Comparison of ENCODE assay signal across 9 mouse cellular contexts in genomic region chr3:36474421-36474820, GRCm38 (mm10). TPM values are rescaled to one million over a fixed set of nuclear protein-coding genes. Genes with fewer than 3 reads are reported as not detected.
DNase-seq lines count a peak whose midpoint lies in the region; ATAC-seq lines count a peak whose summit lies in the region.
"Had no signal": no experiment of that assay in that cellular context is flagged by ENCODE, and none has a peak within 500 bp of the region (broad histone marks: within the 10 kb centered on the region; RNA-seq: fewer than 3 reads in every experiment).

No protein-coding gene starts in this region.

- H3K9me3 ChIP-seq in heart, embryonic 11.5 days (replicated peaks; ENCODE audit: control insufficient read depth, low read length), result no peaks in the 10 kb centered on the region
- no peaks in the 10 kb centered on the region for H3K9me3 ChIP-seq in neural tube, embryonic 11.5 days (ENCODE audit: control insufficient read depth, low read length)
- no peaks in the 10 kb centered on the region for H3K9me3 ChIP-seq in liver, embryonic 12.5 days (replicated peaks)

- H3K27me3 ChIP-seq in heart, embryonic 11.5 days (ENCODE audit: control insufficient read depth, insufficient read depth, low read length), result no peaks in the 10 kb centered on the region
- H3K27me3 ChIP-seq in neural tube, embryonic 11.5 days (ENCODE audit: control insufficient read depth, insufficient read depth, low read length), result no peaks in the 10 kb centered on the region
- H3K27me3 ChIP-seq in liver, embryonic 12.5 days (replicated peaks), result no peaks in the 10 kb centered on the region

- no peak for DNase-seq in heart, postnatal 4 days
- DNase-seq in neural tube, embryonic 11.5 days (ENCODE audit: low spot score), result no peak
- no peak for DNase-seq in neural tube, embryonic 10.5 days (ENCODE audit: extremely low spot score, low spot score)
- DNase-seq in yolk sac, embryonic 10.5 days (ENCODE audit: low spot score), result no peak
- DNase-seq in cerebellum, postnatal 14 days, result no peak

- no peaks in the 10 kb centered on the region for H3K36me3 ChIP-seq in heart, embryonic 11.5 days (ENCODE audit: control insufficient read depth, insufficient read depth, low read length)
- H3K36me3 ChIP-seq in neural tube, embryonic 11.5 days (ENCODE audit: control insufficient read depth, insufficient read depth, low read length), result no peaks in the 10 kb centered on the region
- no peaks in the 10 kb centered on the region for H3K36me3 ChIP-seq in liver, embryonic 12.5 days

- WGBS in heart, embryonic 11.5 days (ENCODE audit: insufficient replicate concordance), result 78% methylated on average over 5 of the region's 5 CpGs
- WGBS in neural tube, embryonic 11.5 days, result 81% methylated on average over 5 of the region's 5 CpGs
- WGBS in liver, embryonic 12.5 days (ENCODE audit: insufficient replicate concordance), result 72% methylated on average over 5 of the region's 5 CpGs

- peaks cover 24% of the 10 kb centered on the region for H3K4me1 ChIP-seq in heart, embryonic 11.5 days (ENCODE audit: control insufficient read depth, insufficient read depth, low read length)
- 0 out of 2 replicates have a peak, but pooled peaks cover 5% of the 10 kb centered on the region for H3K4me1 ChIP-seq in neural tube, embryonic 11.5 days (ENCODE audit: control insufficient read depth, insufficient read depth, low read length)
- H3K4me1 ChIP-seq in liver, embryonic 12.5 days, result peaks cover 30% of the 10 kb centered on the region

- no peak for ATAC-seq in heart, embryonic 11.5 days (replicated peaks; ENCODE audit: insufficient number of reproducible peaks, low FRiP score, low TSS enrichment)
- ATAC-seq in neural tube, embryonic 11.5 days (ENCODE audit: insufficient read depth, low FRiP score, low TSS enrichment), result no peak
- ATAC-seq in liver, embryonic 12.5 days, result no peak
- ATAC-seq in inflammation-experienced regulatory T-cells, adult 6 months, result no peak

- peak overlapping the region; percentile 85 for H3K4me2 ChIP-seq in heart, embryonic 11.5 days
- H3K4me2 ChIP-seq in neural tube, embryonic 11.5 days (ENCODE audit: low read depth), result no peak overlapping the region; the same call in 1 of the 2 replicates
- peak overlapping the region; percentile 93 for H3K4me2 ChIP-seq in liver, embryonic 12.5 days

- peak overlapping the region; percentile 82 for H3K9ac ChIP-seq in heart, embryonic 11.5 days (ENCODE audit: low read depth, low read length)
- no peak overlapping the region for H3K9ac ChIP-seq in neural tube, embryonic 11.5 days (ENCODE audit: low read length)
- H3K9ac ChIP-seq in liver, embryonic 12.5 days, result no peak overlapping the region

- H3K27ac ChIP-seq in heart, embryonic 11.5 days (ENCODE audit: low read depth, low read length), result no peak overlapping the region
- no peak overlapping the region for H3K27ac ChIP-seq in neural tube, embryonic 11.5 days (ENCODE audit: low read depth, low read length)
- H3K27ac ChIP-seq in liver, embryonic 12.5 days, result no peak overlapping the region

- peak overlapping the region; percentile 87 for H3K4me3 ChIP-seq in heart, embryonic 11.5 days (ENCODE audit: low read depth, low read length)
- peak overlapping the region; percentile 60 for H3K4me3 ChIP-seq in neural tube, embryonic 11.5 days (ENCODE audit: low read depth, low read length)
- H3K4me3 ChIP-seq in liver, embryonic 12.5 days, result no peak overlapping the region

RNA-seq across cellular contexts. Expression of gene Anxa5, which starts 1.3 kb away (rescaled TPM):
- polyA plus RNA-seq in heart, embryonic 11.5 days (2014; fragmentation: Nextera tagmentation; extraction: Ambion mirVana), result 316 and 392 TPM in 2 replicates
- 100 to 1,000 TPM; 250 to 254 TPM for total RNA-seq in heart, postnatal 4 days (2021)
- polyA plus RNA-seq in neural tube, embryonic 11.5 days (2014; fragmentation: Nextera tagmentation; extraction: Ambion mirVana), result 133 and 137 TPM in 2 replicates
- 68.6 and 70.7 TPM in 2 replicates for polyA plus RNA-seq in liver, embryonic 12.5 days (2016; fragmentation: Nextera tagmentation; extraction: Ambion mirVana)
- 100 to 1,000 TPM; 124 to 194 (median 151) TPM for polyA plus RNA-seq in inflammation-experienced regulatory T-cells, adult 6 months (2017; shearing (Covaris generic))

RNA-seq across cellular contexts. Expression of gene 1810062G17Rik, which starts 1.3 kb away (rescaled TPM):
- polyA plus RNA-seq in heart, embryonic 11.5 days (2014; fragmentation: Nextera tagmentation; extraction: Ambion mirVana), result 1.5 TPM in 2 replicates
- under 1 TPM; 0.50 to 0.91 TPM for total RNA-seq in heart, postnatal 4 days (2021)
- polyA plus RNA-seq in neural tube, embryonic 11.5 days (2014; fragmentation: Nextera tagmentation; extraction: Ambion mirVana), result 0.37 TPM in 1 of 2 replicates, not detected in the other
- 0.83 and 1.4 TPM in 2 replicates for polyA plus RNA-seq in liver, embryonic 12.5 days (2016; fragmentation: Nextera tagmentation; extraction: Ambion mirVana)
- polyA plus RNA-seq in inflammation-experienced regulatory T-cells, adult 6 months (2017; shearing (Covaris generic)), result 1 to 10 TPM; 1.7 to 2.9 (median 1.9) TPM

RNA-seq across cellular contexts. Expression of gene Gm11549, which starts 47.2 kb away (rescaled TPM):
- 0.14 and 0.16 TPM in 2 replicates for polyA plus RNA-seq in heart, embryonic 11.5 days (2014; fragmentation: Nextera tagmentation; extraction: Ambion mirVana)
- total RNA-seq in heart, postnatal 4 days (2021), result under 1 TPM; 0.09 to 0.12 TPM
- 0.11 and 0.16 TPM in 2 replicates for polyA plus RNA-seq in neural tube, embryonic 11.5 days (2014; fragmentation: Nextera tagmentation; extraction: Ambion mirVana)
- polyA plus RNA-seq in liver, embryonic 12.5 days (2016; fragmentation: Nextera tagmentation; extraction: Ambion mirVana), result not detected in 2 replicates
- not detected for polyA plus RNA-seq in inflammation-experienced regulatory T-cells, adult 6 months (2017; shearing (Covaris generic))
- total RNA-seq: neutrophil, adult 5-6 weeks had no signal
